Mouse (Mus musculus) spleen, adult 2 months (tissue): ENCODE measurements around the gene Smg6.

Experiments
- CTCF ChIP-seq: fragments of 200-500 bp; IDR thresholded peaks from 2 replicates; pipeline ENCODE4 v1.5.1; 2011; ENCODE audit warnings: mild to moderate bottlenecking, inconsistent platforms; ENCODE audit not compliant: insufficient read depth, insufficient read length, insufficient replicate concordance; ENCODE audit errors: extremely low read depth
- POLR2A ChIP-seq: fragments of 200-500 bp; IDR thresholded peaks from 2 replicates; pipeline ENCODE4 v1.6.1; 2011; ENCODE audit warnings: low read depth, low read length, inconsistent platforms

DNA sequence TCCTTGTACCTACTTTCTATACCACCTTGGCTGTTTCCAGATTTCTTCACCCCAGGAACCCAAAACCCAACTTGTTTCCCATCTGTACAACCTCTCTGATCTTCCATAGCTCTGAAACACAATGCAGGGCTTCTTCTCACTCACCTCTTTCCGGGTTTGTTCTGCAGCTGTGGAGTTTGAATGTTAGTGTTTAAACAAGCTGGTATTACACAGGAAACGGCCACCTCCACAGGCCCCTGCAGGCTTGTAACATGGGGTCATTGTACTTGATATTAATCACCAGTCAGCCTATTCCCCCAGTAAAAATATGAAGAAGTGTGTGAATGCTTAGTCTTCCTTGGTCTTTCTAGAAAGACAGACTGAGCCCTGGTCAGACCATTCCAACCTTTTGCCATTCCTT is 123.5 kb downstream of the Smg6 start:
- TF ChIP-seq CTCF (no peak), POLR2A (no peak)
